Mouse (Mus musculus) MEL (cell line): ENCODE results near the gene Myocd. TPM values are rescaled to one million over a fixed set of nuclear protein-coding genes. Genes with fewer than 3 reads are reported as not detected.

Experiments used
- DNase-seq: peaks from one replicate; pipeline ENCODE4 v3.0.0; 2011; ENCODE audit warnings: low read depth, low spot score
- H3K27ac ChIP-seq: 2 replicates; pipeline ENCODE4 v1.5.1; 2012; ENCODE audit warnings: low read depth, mild to moderate bottlenecking, control low read depth, low read length, moderate library complexity; ENCODE audit not compliant: control insufficient read depth
- H3K27me3 ChIP-seq, 2 experiments: fragments of 150-350 bp in 1 of 2; sonication (generic) in 1 of 2; 2 replicates each; pipeline ENCODE4 v1.6.1; 2012; ENCODE audit warnings: low read length in 2 of 2, mild to moderate bottlenecking in 2 of 2, improper control_type of control experiment in 1 of 2, moderate library complexity in 1 of 2; ENCODE audit not compliant: insufficient read depth in 2 of 2, control insufficient read depth in 1 of 2
- H3K36me3 ChIP-seq, 2 experiments: 2 replicates each; pipeline ENCODE4 v1.6.1; 2012 to 2014; ENCODE audit warnings: low read length in 2 of 2, improper control_type of control experiment in 1 of 2, inconsistent platforms in 1 of 2, mild to moderate bottlenecking in 1 of 2; ENCODE audit not compliant: insufficient read depth in 2 of 2, control insufficient read depth in 1 of 2
- H3K4me1 ChIP-seq, 2 experiments: fragments of 150-350 bp in 1 of 2; sonication (generic) in 1 of 2; 2 replicates each; pipeline ENCODE4 v1.6.1; 2012; ENCODE audit warnings: low read length in 2 of 2, improper control_type of control experiment in 1 of 2, mild to moderate bottlenecking in 1 of 2; ENCODE audit not compliant: insufficient read depth in 2 of 2, control insufficient read depth in 1 of 2
- H3K4me3 ChIP-seq, 2 experiments: fragments of 150-350 bp in 1 of 2; sonication (generic) in 1 of 2; 2 replicates each; pipeline ENCODE4 v1.5.1; 2012; ENCODE audit warnings: low read depth in 2 of 2, low read length in 2 of 2, mild to moderate bottlenecking in 2 of 2, moderate library complexity in 2 of 2, control low read depth in 1 of 2, improper control_type of control experiment in 1 of 2; ENCODE audit not compliant: control insufficient read depth in 1 of 2, insufficient read depth in 1 of 2
- H3K79me2 ChIP-seq: 2 replicates; pipeline ENCODE4 v1.6.1; 2012; ENCODE audit warnings: mild to moderate bottlenecking, low read length, moderate library complexity; ENCODE audit not compliant: control insufficient read depth, poor library complexity, insufficient read depth
- H3K9ac ChIP-seq: 2 replicates; pipeline ENCODE4 v1.6.1; 2012; ENCODE audit warnings: low read depth, mild to moderate bottlenecking, control low read depth, low read length, moderate library complexity; ENCODE audit not compliant: control insufficient read depth, poor library complexity, severe bottlenecking
- H3K9me3 ChIP-seq: fragments of 150-350 bp; sonication (generic); replicated peaks from 2 replicates; pipeline ENCODE4 v1.6.1; 2012; ENCODE audit warnings: mild to moderate bottlenecking, low read length, improper control_type of control experiment, moderate library complexity; ENCODE audit not compliant: insufficient read depth
- BHLHE40 ChIP-seq: IDR thresholded peaks from 2 replicates; pipeline ENCODE4 v1.6.1; 2012; ENCODE audit warnings: low read depth, mild to moderate bottlenecking, inconsistent platforms, low read length, improper control_type of control experiment, borderline replicate concordance
- CHD2 ChIP-seq: IDR thresholded peaks from 2 replicates; pipeline ENCODE4 v1.6.1; 2011; ENCODE audit warnings: low read length, improper control_type of control experiment
- E2F4 ChIP-seq: IDR thresholded peaks from 2 replicates; pipeline ENCODE4 v1.6.1; 2011; ENCODE audit warnings: low read depth, low read length, improper control_type of control experiment, borderline replicate concordance
- ELF1 ChIP-seq: IDR thresholded peaks from 2 replicates; pipeline ENCODE4 v1.6.1; 2014; ENCODE audit warnings: low read depth, mild to moderate bottlenecking, inconsistent platforms, low read length, improper control_type of control experiment, moderate library complexity
- ETS1 ChIP-seq: IDR thresholded peaks from 2 replicates; pipeline ENCODE4 v1.6.1; 2012; ENCODE audit warnings: low read depth, mild to moderate bottlenecking, inconsistent platforms, low read length, improper control_type of control experiment, moderate library complexity
- HCFC1 ChIP-seq: IDR thresholded peaks from 2 replicates; pipeline ENCODE4 v1.6.1; 2012; ENCODE audit warnings: low read depth, mild to moderate bottlenecking, inconsistent platforms, low read length, improper control_type of control experiment, moderate library complexity
- MAZ ChIP-seq: IDR thresholded peaks from 2 replicates; pipeline ENCODE4 v1.6.1; 2012; ENCODE audit warnings: low read depth, mild to moderate bottlenecking, inconsistent platforms, low read length, improper control_type of control experiment
- MXI1 ChIP-seq: IDR thresholded peaks from 2 replicates; pipeline ENCODE4 v1.6.1; 2011; ENCODE audit warnings: mild to moderate bottlenecking, low read depth, low read length, improper control_type of control experiment
- MYB ChIP-seq: IDR thresholded peaks from 2 replicates; pipeline ENCODE4 v1.6.1; 2011; ENCODE audit warnings: mild to moderate bottlenecking, low read depth, low read length, improper control_type of control experiment
- MYC ChIP-seq: IDR thresholded peaks from 2 replicates; pipeline ENCODE4 v1.6.1; 2011; ENCODE audit warnings: low read depth, mild to moderate bottlenecking, low read length, improper control_type of control experiment, moderate library complexity
- NRF1 ChIP-seq: IDR thresholded peaks from 2 replicates; pipeline ENCODE4 v1.6.1; 2014; ENCODE audit warnings: low read depth, mild to moderate bottlenecking, inconsistent platforms, low read length, improper control_type of control experiment, moderate library complexity; ENCODE audit not compliant: poor library complexity, insufficient read depth, severe bottlenecking
- POLR2AphosphoS2 ChIP-seq: IDR thresholded peaks from 2 replicates; pipeline ENCODE4 v1.6.1; 2011; ENCODE audit warnings: low read length, improper control_type of control experiment
- POLR2AphosphoS5 ChIP-seq: IDR thresholded peaks from 2 replicates; pipeline ENCODE4 v1.6.1; 2012; ENCODE audit warnings: low read depth, borderline replicate concordance, mild to moderate bottlenecking, inconsistent platforms, low read length, moderate library complexity, mixed read lengths
- RAD21 ChIP-seq: IDR thresholded peaks from 2 replicates; pipeline ENCODE4 v1.6.1; 2011; ENCODE audit warnings: mild to moderate bottlenecking, low read depth, low read length, improper control_type of control experiment
- SIN3A ChIP-seq: IDR thresholded peaks from 2 replicates; pipeline ENCODE4 v1.6.1; 2012; ENCODE audit warnings: low read length, improper control_type of control experiment, inconsistent platforms
- SMC3 ChIP-seq: IDR thresholded peaks from 2 replicates; pipeline ENCODE4 v1.6.1; 2011; ENCODE audit warnings: low read depth, low read length, improper control_type of control experiment
- TAL1 ChIP-seq: IDR thresholded peaks from 2 replicates; pipeline ENCODE4 v1.6.1; 2012; ENCODE audit warnings: mild to moderate bottlenecking, inconsistent platforms, low read length, moderate library complexity, mixed read lengths
- TBP ChIP-seq: IDR thresholded peaks from 2 replicates; pipeline ENCODE4 v1.8.0; 2011; ENCODE audit warnings: low read depth, low read length, improper control_type of control experiment
- TCF12 ChIP-seq: IDR thresholded peaks from 2 replicates; pipeline ENCODE4 v1.6.1; 2014; ENCODE audit warnings: low read depth, mild to moderate bottlenecking, inconsistent platforms, low read length, improper control_type of control experiment, moderate library complexity
- UBTF ChIP-seq: IDR thresholded peaks from 2 replicates; pipeline ENCODE4 v1.6.1; 2012; ENCODE audit warnings: low read depth, mild to moderate bottlenecking, inconsistent platforms, low read length, improper control_type of control experiment, moderate library complexity, borderline replicate concordance; ENCODE audit not compliant: insufficient read depth
- USF2 ChIP-seq, 2 experiments: IDR thresholded peaks; 2 replicates each; pipeline ENCODE4 v1.6.1; 2011 to 2012; ENCODE audit warnings: improper control_type of control experiment in 2 of 2, low read length in 2 of 2, borderline replicate concordance in 1 of 2, inconsistent platforms in 1 of 2, low read depth in 1 of 2, mild to moderate bottlenecking in 1 of 2; ENCODE audit not compliant: insufficient read depth in 1 of 2
- ZKSCAN1 ChIP-seq: IDR thresholded peaks from 2 replicates; pipeline ENCODE4 v1.6.1; 2012; ENCODE audit warnings: low read depth, mild to moderate bottlenecking, inconsistent platforms, low read length, improper control_type of control experiment, moderate library complexity
- polyA plus RNA-seq, 2 experiments: library from polyadenylated mRNA; stranded (reverse) in 1 of 2; unstranded in 1 of 2; fragments of >175 nt in 1 of 2; fragments of >200 nt in 1 of 2; gene quantifications; 2 replicates each; pipeline versions ENCODE4 v1.2.1 to v1.2.4; 2012; ENCODE audit warnings: low replicate concordance in 2 of 2, low read depth in 1 of 2; ENCODE audit not compliant: insufficient read length in 2 of 2, insufficient read depth in 1 of 2, missing spikeins in 1 of 2
- total RNA-seq: library from RNA; depleted of rRNA; stranded (reverse); fragments of 300-350 nt; gene quantifications from 2 replicates; pipeline ENCODE4 v1.2.3, GENCODE M21; 2012

Myocd gene
- total and polyA plus RNA-seq, 3 experiments = not detected

DNA sequence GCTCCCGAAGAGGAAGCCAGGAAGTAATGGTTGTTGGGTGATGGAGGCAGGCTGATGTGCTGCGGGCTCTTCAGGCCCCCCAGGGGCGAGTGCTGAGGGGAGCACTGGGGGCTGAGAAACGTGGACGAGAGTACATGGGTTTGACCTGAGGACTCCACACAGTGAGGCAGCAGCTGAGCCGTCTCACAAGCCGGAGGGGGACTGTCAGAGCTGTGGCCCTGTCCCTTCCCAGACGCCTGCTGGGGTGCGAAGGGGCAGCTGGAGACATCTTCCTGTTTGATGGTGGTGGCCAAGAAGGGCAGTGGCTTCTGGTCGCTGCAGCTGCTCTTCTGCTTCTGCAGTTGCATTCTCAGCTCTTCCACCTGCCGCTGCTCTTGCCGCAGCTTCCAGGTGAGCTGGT, 82.8 kb downstream of the Myocd start:
- H3K36me3 ChIP-seq = no peaks in the 10 kb centered on the region
- DNase-seq = no peak
- no peaks in the 10 kb centered on the region for H3K9me3 ChIP-seq
- no peaks in the 10 kb centered on the region for H3K4me1 ChIP-seq
- H3K27me3 ChIP-seq = no peaks in the 10 kb centered on the region
- H3K27ac ChIP-seq = no peak overlapping the region
- TF ChIP-seq MYC (no peak), NRF1 (no peak)
- no peak overlapping the region for H3K9ac ChIP-seq
- no peaks in the 10 kb centered on the region for H3K79me2 ChIP-seq
- H3K4me3 ChIP-seq = no peak overlapping the region

DNA sequence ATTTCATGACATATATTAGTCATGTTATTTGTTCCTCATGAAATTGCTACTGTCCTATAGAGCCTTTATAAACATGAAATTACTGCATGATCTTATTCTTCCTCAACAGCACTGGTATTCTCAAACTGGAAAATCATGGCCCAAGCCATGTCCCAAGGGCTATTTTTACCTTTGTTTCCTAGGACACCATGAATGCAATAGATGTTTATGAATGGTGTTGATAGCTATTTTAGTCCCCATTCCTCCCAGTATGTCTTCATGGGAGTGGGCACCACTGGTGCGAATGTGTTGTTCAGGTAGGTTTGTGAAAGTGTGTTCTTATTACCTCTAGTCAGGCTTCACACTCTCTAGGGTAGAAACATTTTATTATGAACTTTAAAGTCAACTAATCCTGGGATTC, 84.7 kb downstream of the Myocd start:
- H3K9me3 ChIP-seq = no peaks in the 10 kb centered on the region
- no peak overlapping the region for H3K27ac ChIP-seq
- H3K36me3 ChIP-seq = no peaks in the 10 kb centered on the region
- no peak overlapping the region for H3K9ac ChIP-seq
- no peak overlapping the region for H3K4me3 ChIP-seq
- no peaks in the 10 kb centered on the region for H3K4me1 ChIP-seq
- H3K27me3 ChIP-seq = no peaks in the 10 kb centered on the region
- H3K79me2 ChIP-seq = no peaks in the 10 kb centered on the region
- no peak for TF ChIP-seq ELF1
- no peak for TF ChIP-seq ETS1
- TF ChIP-seq TCF12 = no peak
- DNase-seq = no peak

DNA sequence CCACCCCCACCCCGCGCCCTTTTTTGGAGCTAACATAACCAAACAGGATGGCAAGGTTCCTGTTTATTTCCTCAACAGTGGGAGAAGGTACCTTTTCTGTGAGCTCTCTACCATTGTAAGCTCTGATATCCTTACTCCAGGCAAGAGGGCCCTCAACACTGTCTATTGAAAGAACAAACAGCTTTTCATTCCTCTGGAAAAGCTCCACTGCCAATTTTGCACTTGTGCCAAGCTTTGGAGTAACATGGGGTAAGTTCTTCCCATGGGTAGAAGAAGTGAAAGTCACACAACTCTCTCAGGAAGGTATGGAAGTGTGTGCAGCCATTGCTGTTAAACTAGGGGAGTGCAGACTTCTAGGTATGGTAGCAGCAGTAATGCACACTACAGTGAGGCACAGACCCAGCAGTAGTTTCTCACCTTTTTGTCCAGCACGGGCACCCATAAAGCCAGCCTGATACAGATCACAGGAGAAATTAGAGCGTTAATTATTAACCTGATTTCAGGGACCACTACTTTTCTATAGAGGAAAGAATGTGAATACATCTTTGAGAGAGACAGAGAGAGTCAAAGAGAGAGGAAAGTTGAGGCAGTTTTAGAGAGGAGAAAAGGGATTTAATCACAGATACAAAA, 99.6 kb downstream of the Myocd start:
- no peaks in the 10 kb centered on the region for H3K27me3 ChIP-seq
- H3K27ac ChIP-seq = no peak overlapping the region
- TF ChIP-seq HCFC1 (no peak), MYB (no peak), CHD2 (no peak), ZKSCAN1 (no peak), BHLHE40 (no peak), UBTF (no peak), MXI1 (no peak), TCF12 (no peak), POLR2AphosphoS5 (no peak), RAD21 (no peak), ETS1 (no peak), POLR2AphosphoS2 (no peak), USF2 (IDR thresholded peaks at IDR 0.05; ENCODE audit: borderline replicate concordance in 1 of 2, insufficient read depth in 1 of 2, low read depth in 1 of 2, low read length in 2 of 2) (no peak), TBP (no peak), MAZ (no peak), TAL1 (no peak), SMC3 (no peak), E2F4 (no peak), SIN3A (no peak), ELF1 (no peak)
- DNase-seq = no peak
- no peak overlapping the region for H3K4me3 ChIP-seq
- H3K36me3 ChIP-seq = no peaks in the 10 kb centered on the region
- no peak overlapping the region for H3K9ac ChIP-seq
- H3K4me1 ChIP-seq = no peaks in the 10 kb centered on the region
- no peaks in the 10 kb centered on the region for H3K79me2 ChIP-seq
- no peaks in the 10 kb centered on the region for H3K9me3 ChIP-seq
